Mouse (Mus musculus) megakaryocyte progenitor cell, adult 5-6 weeks (primary cell): ENCODE results near the gene Eif2s3x. TPM values are rescaled to one million over a fixed set of nuclear protein-coding genes. Genes with fewer than 3 reads are reported as not detected.

ENCODE experiments used
- ATAC-seq: replicated peaks from 2 replicates; pipeline ENCODE4 v1.8.0; 2016; ENCODE audit warnings: mild to moderate bottlenecking, moderate TSS enrichment, inconsistent platforms; ENCODE audit not compliant: poor library complexity
- total RNA-seq, 2 experiments: library from RNA; stranded (forward) in 1 of 2; stranded (reverse) in 1 of 2; fragments of 157-497, 149-512 nt in 1 of 2; fragments of 200-1000 nt in 1 of 2; gene quantifications; 2 replicates each; pipeline versions ENCODE4 v1.2.3 to v1.2.4; 2015 to 2017

Eif2s3x gene
- total RNA-seq (2015) (200 and 204 TPM in 2 replicates), total RNA-seq (2017) (183 and 230 TPM in 2 replicates)

- peak; percentile 90 for ATAC-seq
Observed at GRCm38 (mm10) chrX:94212597-94213321, at the start of gene Eif2s3x. Eif2s3x (minus strand) TSS chrX:94212862.

- no peak for ATAC-seq
Observed at GRCm38 (mm10) chrX:94235601-94236000, 22.9 kb upstream of the Eif2s3x start.

- ATAC-seq, result no peak
Observed at GRCm38 (mm10) chrX:94235190-94235555, 22.5 kb upstream of the Eif2s3x start.

GRCm38 (mm10) chrX:94234532-94235189 lies 22.0 kb upstream of the Eif2s3x start, which contains the start of gene Klhl15:
Klhl15 (plus strand) TSS chrX:94234599.
- ATAC-seq, result peak; percentile 82

- 0 out of 2 replicates have a peak, but pooled peaks have one; percentile 21 for ATAC-seq
Observed at GRCm38 (mm10) chrX:94233936-94234531, 21.4 kb upstream of the Eif2s3x start.

- ATAC-seq, result no peak
Observed at GRCm38 (mm10) chrX:94233432-94233831, 20.8 kb upstream of the Eif2s3x start.

- peak; percentile 20; the same call in 1 of the 2 replicates for ATAC-seq
Observed at GRCm38 (mm10) chrX:94213384-94213783, 722 bp upstream of the Eif2s3x start.

GRCm38 (mm10) chrX:94212264-94212596 lies 432 bp downstream of the Eif2s3x start:
- no peak; the same call in 1 of the 2 replicates for ATAC-seq

- peak; percentile 83 for ATAC-seq
Observed at GRCm38 (mm10) chrX:94197789-94198188, 14.9 kb downstream of the Eif2s3x start.

GRCm38 (mm10) chrX:94193901-94194300 lies 18.8 kb downstream of the Eif2s3x start:
- ATAC-seq, result peak; percentile 90

GRCm38 (mm10) chrX:94185156-94185555 lies 27.5 kb downstream of the Eif2s3x start:
- ATAC-seq, result peak; percentile 50

- ATAC-seq, result no peak
Observed at GRCm38 (mm10) chrX:94183814-94184213, 28.8 kb downstream of the Eif2s3x start.

GRCm38 (mm10) chrX:94177715-94178340 lies 34.8 kb downstream of the Eif2s3x start:
- ATAC-seq, result peak; percentile 97

- peak; percentile 55 for ATAC-seq
Observed at GRCm38 (mm10) chrX:94169348-94169747, 43.3 kb downstream of the Eif2s3x start.

GRCm38 (mm10) chrX:94152251-94152830 lies 60.3 kb downstream of the Eif2s3x start:
- ATAC-seq, result no peak

- ATAC-seq, result no peak
Observed at GRCm38 (mm10) chrX:94150471-94150870, 62.2 kb downstream of the Eif2s3x start.

- ATAC-seq, result peak; percentile 71
Observed at GRCm38 (mm10) chrX:94142004-94142771, 70.5 kb downstream of the Eif2s3x start.

- peak; percentile 89 for ATAC-seq
Observed at GRCm38 (mm10) chrX:94140080-94140479, 72.6 kb downstream of the Eif2s3x start.
